Mouse (Mus musculus) naive thymus-derived CD4-positive, alpha-beta T cell, adult 2 months (primary cell): Measurements from ENCODE around the gene Tmem174.

Source experiments
- DNase-seq: peaks from one replicate; pipeline ENCODE4 v3.0.0-alpha.2; 2011; ENCODE audit warnings: low read depth

Tmem174 gene

GRCm38 (mm10) chr13:98637145-98637544, at the start of gene Tmem174:
Gene Tmem174 (minus strand): TSS chr13:98637410.
- no peak for DNase-seq

DNA sequence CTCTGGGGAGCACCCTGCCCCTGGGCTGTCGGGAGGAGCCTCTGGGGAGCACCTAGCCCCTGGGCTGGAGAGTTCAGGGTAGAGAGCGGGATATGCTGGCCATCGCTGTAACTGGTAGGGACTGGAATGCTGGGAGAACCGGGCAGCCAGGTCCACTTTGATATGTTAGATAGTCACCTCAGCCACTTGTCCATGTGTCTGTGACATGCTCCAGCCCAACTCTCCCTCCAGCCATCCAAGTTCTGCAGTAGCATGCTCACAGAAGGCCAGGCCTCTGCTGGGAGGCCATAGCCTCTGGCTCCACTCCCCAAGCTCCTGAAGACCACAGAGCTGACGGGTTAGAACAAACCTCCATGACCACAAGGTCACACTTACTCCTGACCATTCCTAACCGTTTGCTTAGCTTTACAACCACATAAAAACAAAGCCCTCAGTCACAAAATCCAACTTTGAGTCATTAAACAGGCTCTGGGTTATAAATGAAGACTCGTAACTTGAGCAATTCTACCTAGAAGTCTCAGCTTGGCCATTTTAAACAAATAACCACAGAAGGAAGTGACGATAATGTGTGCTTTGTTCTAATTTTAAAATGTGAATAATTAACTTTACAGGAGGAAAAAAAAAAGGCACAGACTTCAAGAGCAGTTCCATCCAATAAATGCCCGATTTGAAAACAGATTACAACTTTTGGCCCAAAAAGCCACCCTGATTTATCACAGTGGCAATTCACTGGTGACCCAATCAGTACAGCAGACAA, 47.1 kb upstream of the Tmem174 start:
- DNase-seq: no peak

DNA sequence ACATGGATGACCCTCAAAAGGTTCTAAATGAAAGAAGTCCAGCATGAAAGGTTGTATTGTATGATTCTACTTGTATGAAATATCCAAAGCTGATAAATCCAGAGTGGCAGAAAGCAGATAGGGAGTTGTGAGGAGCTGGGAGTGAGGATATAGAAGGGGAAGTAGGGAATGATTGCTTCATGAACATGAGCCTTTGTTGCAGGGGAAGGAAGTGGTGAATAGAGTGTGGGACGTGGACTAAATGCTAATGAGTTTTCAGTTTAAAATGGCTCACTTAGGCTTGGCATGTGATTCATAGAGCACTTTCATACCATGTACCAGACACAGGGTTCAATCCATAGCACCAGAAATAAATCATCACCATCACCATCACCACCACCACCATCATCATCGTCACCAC, 46.2 kb upstream of the Tmem174 start:
- DNase-seq: no peak

DNA sequence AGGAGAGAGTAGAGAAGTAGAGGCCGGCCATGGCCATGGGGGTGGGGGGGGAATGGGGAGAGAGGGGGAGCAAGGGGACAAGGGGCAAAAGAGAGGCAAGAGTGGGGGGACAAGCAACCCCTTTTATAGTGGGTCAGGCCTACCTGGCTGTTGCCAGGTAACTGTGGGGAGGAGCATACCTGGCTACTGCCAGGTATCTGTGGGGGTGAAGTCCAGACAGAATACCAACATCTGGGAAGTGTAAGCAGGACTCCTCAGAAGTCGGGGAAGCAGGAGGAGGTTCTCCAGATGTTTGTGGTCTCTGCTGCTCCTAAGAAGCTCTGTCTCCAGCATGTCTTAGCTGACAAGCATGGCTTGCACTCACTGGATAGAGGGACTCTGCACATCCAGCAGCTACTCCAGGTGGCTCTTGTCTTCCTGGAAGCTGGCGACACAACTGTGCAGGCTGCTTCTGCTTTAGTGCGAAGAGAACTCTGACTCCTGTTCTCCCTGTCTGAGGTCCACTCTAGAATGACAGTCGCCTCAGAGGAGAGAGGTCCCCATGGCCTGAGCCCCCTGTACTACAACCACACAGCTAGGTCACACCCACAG, 43.4 kb upstream of the Tmem174 start:
- DNase-seq: no peak

- no peak for DNase-seq
Observed at GRCm38 (mm10) chr13:98679631-98680041, 42.4 kb upstream of the Tmem174 start.

DNA sequence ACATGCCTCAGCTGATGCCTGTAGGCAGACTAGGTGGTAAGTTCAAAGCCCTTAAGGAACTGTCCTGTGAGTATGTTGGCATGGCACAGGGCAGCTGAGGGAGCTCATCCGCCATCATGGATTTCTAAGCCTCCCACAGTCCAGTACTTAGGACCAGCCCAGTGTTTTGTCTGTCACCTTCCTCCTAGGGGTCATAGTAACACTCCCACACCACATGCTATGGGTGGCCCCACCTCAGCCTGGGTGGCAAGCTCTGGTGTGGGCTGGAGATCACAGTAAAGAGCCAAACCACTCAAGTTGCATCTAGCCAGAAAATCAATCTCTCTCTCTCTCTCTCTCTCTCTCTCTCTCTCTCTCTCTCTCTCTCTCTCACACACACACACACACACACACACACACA, 42.0 kb upstream of the Tmem174 start:
- no peak for DNase-seq

DNA sequence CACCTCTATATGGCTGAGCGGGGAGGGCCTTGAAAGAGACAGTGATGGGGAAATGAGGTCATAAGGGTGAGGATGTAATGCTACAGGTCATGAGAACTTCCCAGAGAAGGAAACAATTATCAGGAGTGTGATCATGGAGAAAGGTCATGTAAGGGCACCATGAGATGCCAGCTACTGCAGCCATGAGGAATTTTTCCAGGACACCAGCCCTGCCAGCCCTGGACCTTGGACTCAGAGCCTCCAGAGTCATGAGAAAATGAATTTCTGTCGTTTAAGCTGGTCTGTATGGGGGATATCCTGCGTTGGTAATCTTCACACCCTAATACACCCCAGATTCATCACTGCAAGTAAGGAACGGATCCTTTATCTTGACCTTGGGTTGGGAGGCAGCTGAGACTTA, 36.7 kb upstream of the Tmem174 start:
- DNase-seq: no peak

DNA sequence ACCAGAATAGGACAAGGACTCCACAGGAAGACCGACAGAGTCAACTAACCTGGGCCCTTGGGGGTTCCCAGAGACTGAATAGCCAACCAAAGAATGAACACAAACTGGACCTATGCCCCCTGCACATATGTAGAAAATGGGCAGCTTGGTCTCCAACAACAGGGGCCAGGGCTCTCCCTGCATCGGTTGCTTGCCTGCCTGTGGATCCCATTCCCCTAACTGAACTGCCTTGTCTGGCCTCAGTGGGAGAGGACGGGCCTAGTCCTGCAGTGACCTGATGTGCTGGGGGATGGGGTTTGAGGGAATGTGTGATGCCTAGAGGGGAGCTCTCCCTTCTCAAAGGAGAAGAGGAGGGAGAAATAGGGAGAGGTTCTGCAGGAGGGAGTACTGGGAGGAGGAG, 32.1 kb upstream of the Tmem174 start:
- DNase-seq: no peak

- DNase-seq: no peak
Observed at GRCm38 (mm10) chr13:98667316-98667715, 30.1 kb upstream of the Tmem174 start.

DNA sequence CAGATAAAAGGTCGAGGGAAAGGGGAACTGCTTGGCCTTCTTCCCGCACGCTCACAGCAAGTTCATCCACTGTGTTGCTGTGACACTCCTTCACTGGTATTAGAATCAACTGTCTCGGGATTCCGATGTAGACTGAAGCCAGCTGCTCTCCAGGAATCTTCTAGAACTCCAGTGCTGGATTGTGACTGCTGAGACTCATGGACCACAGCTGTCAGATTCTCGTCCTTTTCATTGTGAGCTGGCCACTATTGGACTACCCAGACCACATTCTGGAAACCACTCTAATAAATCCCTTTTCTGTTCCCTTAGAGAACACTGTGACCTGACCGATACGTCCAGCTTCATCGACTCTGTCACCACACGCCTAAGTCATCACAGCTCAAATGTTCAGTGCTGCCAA, 28.0 kb upstream of the Tmem174 start:
- DNase-seq: no peak

- DNase-seq: no peak
Observed at GRCm38 (mm10) chr13:98662173-98662675, 25.0 kb upstream of the Tmem174 start.

DNA sequence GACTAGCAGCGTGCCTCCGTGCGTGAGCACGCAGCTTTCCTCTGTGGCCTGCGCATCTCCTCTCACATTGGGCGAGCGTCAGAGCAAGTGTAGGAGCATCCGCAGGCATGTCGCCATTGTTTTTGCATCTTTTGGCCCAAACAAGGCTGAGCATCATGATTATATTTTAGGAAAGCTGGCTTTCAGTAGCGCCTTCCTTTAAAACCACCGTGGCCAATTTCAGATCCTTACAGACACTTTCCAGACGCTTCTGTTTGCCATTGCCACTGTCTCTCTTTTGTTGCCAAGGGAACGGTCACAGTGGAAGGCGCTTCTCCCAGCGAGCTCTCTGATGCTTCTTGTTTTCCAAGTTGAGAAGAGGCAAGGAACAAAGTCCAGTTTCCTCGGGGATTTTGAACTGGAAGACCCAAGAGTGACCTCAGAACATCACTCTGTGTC, 18.8 kb upstream of the Tmem174 start:
- no peak for DNase-seq

- DNase-seq: no peak
Observed at GRCm38 (mm10) chr13:98655346-98655745, 18.1 kb upstream of the Tmem174 start.

- no peak for DNase-seq
Observed at GRCm38 (mm10) chr13:98654129-98654939, 17.1 kb upstream of the Tmem174 start.

GRCm38 (mm10) chr13:98652194-98652593, 15.0 kb upstream of the Tmem174 start:
- DNase-seq: no peak

DNA sequence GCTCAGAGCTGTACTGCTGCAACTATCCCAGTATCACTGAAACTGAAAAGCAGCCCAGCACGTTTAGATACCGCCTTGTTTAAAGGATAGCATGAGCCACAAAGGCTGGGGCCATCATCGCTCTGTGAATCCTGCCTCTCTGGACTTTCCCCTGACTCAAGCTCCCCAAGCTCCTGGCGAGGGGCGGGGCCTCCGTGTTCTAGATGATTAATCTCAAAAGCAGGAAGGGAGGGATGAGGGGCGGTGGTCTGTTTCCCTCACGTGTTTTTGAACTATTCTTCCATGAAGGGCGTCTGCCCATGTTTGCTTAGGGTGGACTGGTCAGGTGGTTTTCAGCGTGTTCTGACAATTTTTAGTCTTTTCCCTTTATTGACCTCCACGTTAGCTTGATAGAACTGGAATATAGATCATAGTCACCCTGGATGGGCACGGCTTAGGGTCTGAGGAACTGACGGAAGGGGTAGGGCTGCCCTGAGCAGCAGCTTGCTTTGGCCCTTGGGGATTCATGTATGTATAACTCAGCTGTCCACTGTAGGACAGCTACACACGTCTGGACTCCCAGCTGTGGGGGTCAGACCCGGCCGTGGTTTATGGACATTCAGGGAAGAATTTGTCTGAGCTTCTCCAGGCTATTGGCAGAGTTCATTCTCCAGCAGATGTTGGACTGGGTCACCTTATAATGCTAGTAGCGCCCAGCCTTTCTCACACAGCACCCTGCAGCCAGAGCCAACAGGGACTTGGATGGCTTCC, 14.2 kb upstream of the Tmem174 start:
- DNase-seq: no peak

- DNase-seq: no peak
Observed at GRCm38 (mm10) chr13:98647775-98648568, 10.8 kb upstream of the Tmem174 start.

GRCm38 (mm10) chr13:98638507-98639166, 1.4 kb upstream of the Tmem174 start:
- DNase-seq: no peak

GRCm38 (mm10) chr13:98636571-98636970, 639 bp downstream of the Tmem174 start:
- DNase-seq: no peak

DNA sequence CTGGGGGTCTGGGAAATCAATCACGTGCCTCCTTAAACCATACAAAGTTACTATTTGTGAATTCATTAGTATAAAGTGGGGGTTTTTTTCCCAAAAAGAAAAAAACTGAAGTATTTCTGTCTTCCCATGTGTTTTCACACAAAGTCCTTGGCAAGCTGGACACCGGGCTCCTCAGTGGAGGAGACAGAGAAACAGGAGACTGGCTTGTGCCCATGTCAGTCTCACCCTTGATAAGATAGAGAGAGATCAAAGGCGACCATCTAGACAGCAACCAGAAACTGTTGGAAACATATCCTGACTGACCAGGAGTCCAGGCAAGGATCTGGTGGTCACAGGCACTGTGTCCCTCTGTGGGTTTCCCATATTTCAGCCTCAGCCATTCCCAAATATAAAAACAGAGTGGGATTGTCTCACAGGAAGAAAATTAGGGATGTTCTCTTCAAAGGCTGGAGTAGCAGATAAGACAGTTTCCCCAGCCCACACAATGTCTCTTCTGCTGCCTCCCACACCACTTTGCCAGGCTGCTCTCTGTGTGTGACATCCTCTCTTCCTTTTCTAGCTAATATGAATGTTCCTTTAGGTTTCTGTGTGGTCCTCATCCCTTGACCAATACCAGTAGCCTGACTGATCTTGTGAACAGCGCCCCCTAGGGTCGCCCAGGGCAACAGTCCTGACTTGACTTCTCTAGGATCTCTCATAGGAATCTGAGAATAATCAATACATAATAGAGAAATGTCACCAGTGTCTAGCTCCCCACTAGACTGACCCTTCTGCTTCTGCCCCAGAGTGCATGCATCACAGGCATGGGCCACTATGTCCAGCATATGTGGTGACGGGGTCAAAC, 3.3 kb downstream of the Tmem174 start:
- no peak for DNase-seq
